Mouse (Mus musculus) erythroblast, embryonic 14.5 days (primary cell): ENCODE data around the gene Evi5.

Experiments
- GATA1 ChIP-seq: IDR thresholded peaks from 2 replicates; pipeline ENCODE4 v1.6.1; 2012; ENCODE audit warnings: low read length, inconsistent platforms, mixed read lengths
- TAL1 ChIP-seq: IDR thresholded peaks from 3 replicates; pipeline ENCODE4 v1.6.1; 2012; ENCODE audit warnings: low read length, inconsistent platforms, mixed read lengths

GRCm38 (mm10) chr5:107853807-107854206 is 21.1 kb downstream of the Evi5 start:
- TF ChIP-seq GATA1: no peak
- no peak for TF ChIP-seq TAL1
